Mouse (Mus musculus) activated CD4-positive, CD25-positive, alpha-beta regulatory T cell (primary cell): ENCODE results near the gene Myo9a. TPM values are rescaled to one million over a fixed set of nuclear protein-coding genes. Genes with fewer than 3 reads are reported as not detected.

ENCODE experiments used
- polyA plus RNA-seq, 2 experiments: library from polyadenylated mRNA; unstranded; fragments of 100-300 nt; shearing (Covaris generic); gene quantifications; one replicate each; pipeline ENCODE4 v1.2.1; 2017

Gene Myo9a
- 10 to 100 TPM; 17.1 to 19.4 TPM for polyA plus RNA-seq

DNA sequence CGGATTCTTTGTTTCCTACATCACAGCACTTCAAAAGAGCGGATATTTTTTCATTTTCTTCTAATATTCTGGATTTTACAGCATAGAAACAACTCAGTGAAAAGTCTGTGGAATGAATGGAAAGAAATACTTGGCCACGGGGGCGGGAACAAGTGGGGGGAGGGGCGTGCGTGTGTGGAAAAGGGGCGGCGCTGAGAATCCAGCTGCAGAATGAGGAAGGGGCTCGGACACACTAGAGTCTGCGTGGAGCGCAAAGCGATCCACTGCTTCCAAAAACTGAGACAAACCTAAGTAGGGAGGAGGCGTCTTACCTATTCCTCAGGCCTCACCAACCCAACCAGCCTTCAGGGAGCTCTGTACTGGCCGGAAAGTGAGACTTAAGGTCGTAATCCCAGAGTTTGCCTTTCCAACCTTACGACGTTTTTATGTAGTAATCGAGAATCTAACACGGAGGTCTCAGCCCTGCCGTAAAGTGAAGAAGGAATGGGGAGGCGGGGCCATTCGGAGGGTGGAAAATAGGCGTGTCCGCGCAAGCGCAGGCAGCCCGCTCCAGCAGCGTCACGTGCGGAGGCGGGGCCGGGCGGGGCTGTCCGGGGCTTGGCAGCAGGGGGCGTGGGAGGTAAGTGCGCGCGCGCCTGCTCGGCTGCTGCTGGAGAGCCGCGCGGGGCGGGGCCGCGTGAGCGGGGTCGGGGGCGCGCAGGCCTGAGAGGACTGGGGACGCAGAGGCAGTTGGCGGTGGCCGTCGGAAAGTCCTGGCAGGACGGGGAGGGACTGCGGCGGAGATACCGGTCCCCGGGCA is at the start of gene Myo9a, which contains the start of gene Senp8:
Gene Myo9a (plus strand): TSS at position 630 of the 799 bp plus-strand sequence.
Gene Senp8 (minus strand): TSS at position 444 of the 799 bp plus-strand sequence.

GRCm38 (mm10) chr9:59960559-59960958 is 209.9 kb downstream of the Myo9a start, which contains the start of gene Nr2e3:
Gene Nr2e3, minus strand, starts transcription at chr9:59960659.

Other genes with a start within 250 kb of the Myo9a start
- gene Hexa, start 211.4 kb upstream of the Myo9a start, polyA plus RNA-seq = 10 to 100 TPM; 45.2 to 45.8 TPM
- 1 to 10 TPM in 1 of 2 experiments, under 1 TPM in 1; 0.24 to 1.1 TPM for gene Tmem202, start 211.0 kb upstream of the Myo9a start, polyA plus RNA-seq
- not detected for gene Celf6, start 173.0 kb upstream of the Myo9a start, polyA plus RNA-seq
- 10 to 100 TPM; 39.1 to 54.7 TPM for gene Parp6, start 133.6 kb upstream of the Myo9a start, polyA plus RNA-seq
- gene Pkm, start 94.5 kb upstream of the Myo9a start, polyA plus RNA-seq = 100 to 1,000 TPM; 785 to 986 TPM
- gene Gramd2, start 70.8 kb upstream of the Myo9a start, polyA plus RNA-seq = under 1 TPM in 1 of 2 experiments, not detected in 1; 0.39 TPM
- 1 to 10 TPM; 3.0 to 5.2 TPM for gene Senp8, start 186 bp upstream of the Myo9a start, polyA plus RNA-seq
- not detected for gene Nr2e3, start 209.8 kb downstream of the Myo9a start, polyA plus RNA-seq